Mouse (Mus musculus) bone marrow, adult 2 months (tissue): ENCODE data around the gene Tmsb4x. TPM values are rescaled to one million over a fixed set of nuclear protein-coding genes. Genes with fewer than 3 reads are reported as not detected.
A peak's percentile ranks its signal among the peaks of the same experiment; 100 is the strongest.

ENCODE experiments used
- H3K27ac ChIP-seq: fragments of 200-500 bp; 2 replicates; pipeline ENCODE4 v1.5.1; 2012; ENCODE audit warnings: low read depth, mild to moderate bottlenecking, control low read depth, inconsistent platforms, low read length; ENCODE audit not compliant: control insufficient read depth, poor library complexity, insufficient read depth
- H3K4me1 ChIP-seq: fragments of 200-500 bp; 2 replicates; pipeline ENCODE4 v1.6.1; 2011; ENCODE audit warnings: low read length; ENCODE audit not compliant: control insufficient read depth, insufficient read depth
- H3K4me3 ChIP-seq: fragments of 200-500 bp; replicated peaks from 2 replicates; pipeline ENCODE3; 2011; ENCODE audit warnings: mild to moderate bottlenecking, low read depth, low read length, control low read depth; ENCODE audit not compliant: control insufficient read depth
- CTCF ChIP-seq: fragments of 200-500 bp; IDR thresholded peaks from 2 replicates; pipeline ENCODE4 v1.5.1; 2011; ENCODE audit warnings: low read length, control low read depth; ENCODE audit not compliant: control insufficient read depth, insufficient read depth
- POLR2A ChIP-seq: fragments of 200-500 bp; IDR thresholded peaks from 2 replicates; pipeline ENCODE4 v1.6.1; 2011; ENCODE audit warnings: low read depth, mild to moderate bottlenecking, control low read depth, low read length, borderline replicate concordance; ENCODE audit not compliant: control insufficient read depth
- WGBS: fragments of 180-500 bp; shearing (Covaris S2); methylation state at CpG from one replicate; pipeline ENCODE4 v1.1.7; 2018; 5-methylcytosine and 5-hydroxymethylcytosine counted together
- polyA plus RNA-seq: library from polyadenylated mRNA; stranded (reverse); fragments of >200 nt; gene quantifications from 2 replicates; pipeline ENCODE4 v1.2.4, GENCODE M21; 2011; ENCODE audit warnings: low replicate concordance; ENCODE audit not compliant: missing spikeins, insufficient read depth, insufficient read length

Tmsb4x gene
- polyA plus RNA-seq: 2,117 and 3,348 TPM in 2 replicates

- Histone ChIP-seq H3K4me1 (peaks cover 2% of the 10 kb centered on the region), H3K27ac (peak within 1 kb of the TSS; percentile 95), H3K4me3 (peak within 1 kb of the TSS; percentile 82)
- peak; percentile 99 for TF ChIP-seq POLR2A
- TF ChIP-seq CTCF: no peak
- WGBS: 10% methylated on average over 39 of the region's 39 CpGs
Observed at GRCm38 (mm10) chrX:167208978-167209754, at the start of gene Tmsb4x. TSS of gene Tmsb4x (minus strand) at chrX:167209315.

- no peak overlapping the region for H3K4me3 ChIP-seq
- 93% methylated on average over 3 of the region's 3 CpGs for whole genome bisulfite sequencing
- no peak for TF ChIP-seq CTCF
- TF ChIP-seq POLR2A: no peak
- H3K4me1 ChIP-seq: no peaks in the 10 kb centered on the region
- H3K27ac ChIP-seq: no peak overlapping the region
Observed at GRCm38 (mm10) chrX:167241736-167242135, 32.6 kb upstream of the Tmsb4x start.

GRCm38 (mm10) chrX:167239293-167239921 lies 30.3 kb upstream of the Tmsb4x start:
- TF ChIP-seq POLR2A (no peak), CTCF (no peak)
- H3K4me1 ChIP-seq: no peaks in the 10 kb centered on the region
- H3K4me3 ChIP-seq: no peak overlapping the region
- no peak overlapping the region for H3K27ac ChIP-seq
- WGBS: 66% methylated on average over 9 of the region's 9 CpGs

- Histone ChIP-seq H3K27ac (no peak overlapping the region), H3K4me1 (peaks cover 2% of the 10 kb centered on the region), H3K4me3 (no peak overlapping the region)
- WGBS: 40% methylated on average over 9 of the region's 9 CpGs
- TF ChIP-seq CTCF (peak; percentile 71), POLR2A (no peak)
Observed at GRCm38 (mm10) chrX:167233104-167233687, 24.1 kb upstream of the Tmsb4x start.

GRCm38 (mm10) chrX:167231150-167231549 lies 22.0 kb upstream of the Tmsb4x start:
- H3K4me1 ChIP-seq: peaks cover 2% of the 10 kb centered on the region
- TF ChIP-seq CTCF (no peak), POLR2A (no peak)
- H3K4me3 ChIP-seq: no peak overlapping the region
- H3K27ac ChIP-seq: no peak overlapping the region
- 23% methylated on average over 8 of the region's 8 CpGs for WGBS

- Histone ChIP-seq H3K27ac (peak overlapping the region; percentile 69; the same call in 1 of the 2 replicates), H3K4me3 (no peak overlapping the region), H3K4me1 (peaks cover 5% of the 10 kb centered on the region)
- 33% methylated on average over 1 of the region's 1 CpGs for WGBS
- TF ChIP-seq POLR2A (no peak), CTCF (no peak)
Observed at GRCm38 (mm10) chrX:167229819-167230218, 20.7 kb upstream of the Tmsb4x start.

GRCm38 (mm10) chrX:167229206-167229605 lies 20.1 kb upstream of the Tmsb4x start:
- Histone ChIP-seq H3K4me1 (peaks cover 5% of the 10 kb centered on the region), H3K27ac (no peak overlapping the region)
- 14% methylated on average over 6 of the region's 6 CpGs for WGBS

GRCm38 (mm10) chrX:167227756-167228155 lies 18.6 kb upstream of the Tmsb4x start:
- TF ChIP-seq CTCF (no peak), POLR2A (no peak)
- Histone ChIP-seq H3K27ac (peak overlapping the region; percentile 91), H3K4me1 (peaks cover 5% of the 10 kb centered on the region), H3K4me3 (peak overlapping the region; percentile 25)
- 80% methylated on average over 6 of the region's 6 CpGs for WGBS

More at GRCm38 (mm10) chrX:167229206-167229605, 20.1 kb upstream of the Tmsb4x start:
- TF ChIP-seq CTCF (peak; percentile 61), POLR2A (no peak)
- H3K4me3 ChIP-seq: no peak overlapping the region
